Mouse (Mus musculus) cortical plate, adult 2 months (tissue): ENCODE measurements around the gene Krtap4-2. TPM values are rescaled to one million over a fixed set of nuclear protein-coding genes. Genes with fewer than 3 reads are reported as not detected.

Experiments
- H3K27ac ChIP-seq: fragments of 200-500 bp; 2 replicates; pipeline ENCODE4 v1.5.1; 2012; ENCODE audit warnings: low read length, control low read depth, inconsistent platforms; ENCODE audit not compliant: insufficient read depth
- H3K4me1 ChIP-seq: fragments of 200-500 bp; 2 replicates; pipeline ENCODE4 v1.6.1; 2011; ENCODE audit warnings: low read length; ENCODE audit not compliant: control insufficient read depth, insufficient read depth
- H3K4me3 ChIP-seq: fragments of 200-500 bp; 2 replicates; pipeline ENCODE4 v1.5.1; 2011; ENCODE audit warnings: mild to moderate bottlenecking, low read length, control low read depth; ENCODE audit not compliant: insufficient read depth
- CTCF ChIP-seq: fragments of 200-500 bp; IDR thresholded peaks from 2 replicates; pipeline ENCODE4 v1.5.1; 2011; ENCODE audit warnings: mild to moderate bottlenecking, control low read depth, low read length; ENCODE audit not compliant: insufficient read depth; ENCODE audit errors: extremely low read depth
- POLR2A ChIP-seq: fragments of 200-500 bp; IDR thresholded peaks from 2 replicates; pipeline ENCODE4 v1.6.1; 2011; ENCODE audit warnings: mild to moderate bottlenecking, low read length, control low read depth; ENCODE audit not compliant: insufficient read depth; ENCODE audit errors: extremely low read depth
- polyA plus RNA-seq: library from polyadenylated mRNA; depleted of rRNA; stranded (reverse); fragments of >200 nt; gene quantifications from 2 replicates; pipeline ENCODE4 v1.2.3, GENCODE M21; 2012; rRNA removed

The Krtap4-2 gene
- polyA plus RNA-seq, 1 experiment = not detected

GRCm38 (mm10) chr11:99590981-99591380, 43.9 kb downstream of the Krtap4-2 start, which contains the start of gene Krtap1-3:
Gene Krtap1-3, minus strand, starts transcription at chr11:99591339.
- TF ChIP-seq CTCF (no peak), POLR2A (no peak)
- no peaks in the 10 kb centered on the region for H3K4me1 ChIP-seq
- no peak within 1 kb of the TSS for H3K27ac ChIP-seq
- no peak within 1 kb of the TSS for H3K4me3 ChIP-seq

GRCm38 (mm10) chr11:99585096-99585495, 49.8 kb downstream of the Krtap4-2 start:
- no peak overlapping the region for H3K27ac ChIP-seq
- no peak for TF ChIP-seq CTCF
- TF ChIP-seq POLR2A = no peak
- H3K4me1 ChIP-seq = no peaks in the 10 kb centered on the region
- no peak overlapping the region for H3K4me3 ChIP-seq

Other genes starting within 250 kb of the Krtap4-2 start
- gene Krt10, start 245.7 kb downstream of the Krtap4-2 start, polyA plus RNA-seq = 10.5 and 12.9 TPM in 2 replicates
- 16.4 and 16.9 TPM in 2 replicates for gene Krt12, start 212.8 kb downstream of the Krtap4-2 start, polyA plus RNA-seq
- 0.06 and 0.13 TPM in 2 replicates for gene Krt20, start 196.9 kb downstream of the Krtap4-2 start, polyA plus RNA-seq
- gene Krt23, start 141.9 kb downstream of the Krtap4-2 start, polyA plus RNA-seq = not detected in 2 replicates
- not detected in 2 replicates for gene Krt39, start 113.7 kb downstream of the Krtap4-2 start, polyA plus RNA-seq
- gene Krt40, start 91.9 kb downstream of the Krtap4-2 start, polyA plus RNA-seq = not detected in 2 replicates
- gene Krtap3-3, start 84.2 kb downstream of the Krtap4-2 start, polyA plus RNA-seq = not detected in 2 replicates
- not detected in 2 replicates for gene Krtap3-2, start 78.2 kb downstream of the Krtap4-2 start, polyA plus RNA-seq
- not detected in 2 replicates for gene Gm11939, start 75.6 kb downstream of the Krtap4-2 start, polyA plus RNA-seq
- not detected in 2 replicates for gene Krtap3-1, start 68.5 kb downstream of the Krtap4-2 start, polyA plus RNA-seq
- not detected in 2 replicates for gene Krtap1-5, start 54.1 kb downstream of the Krtap4-2 start, polyA plus RNA-seq
- gene Krtap1-4, start 51.4 kb downstream of the Krtap4-2 start, polyA plus RNA-seq = not detected in 2 replicates
- gene Krtap1-3, start 43.7 kb downstream of the Krtap4-2 start, polyA plus RNA-seq = not detected in 2 replicates
- not detected in 2 replicates for gene Krtap9-3, start 37.0 kb downstream of the Krtap4-2 start, polyA plus RNA-seq
- gene Gm11938, start 31.8 kb downstream of the Krtap4-2 start, polyA plus RNA-seq = not detected in 2 replicates
- not detected in 2 replicates for gene Gm11937, start 24.9 kb downstream of the Krtap4-2 start, polyA plus RNA-seq
- not detected in 2 replicates for gene Krtap2-4, start 20.2 kb downstream of the Krtap4-2 start, polyA plus RNA-seq
- not detected in 2 replicates for gene Gm11562, start 14.6 kb downstream of the Krtap4-2 start, polyA plus RNA-seq
- not detected in 2 replicates for gene Krtap4-1, start 6.8 kb downstream of the Krtap4-2 start, polyA plus RNA-seq
- gene Krtap4-7, start 9.0 kb upstream of the Krtap4-2 start, polyA plus RNA-seq = not detected in 2 replicates
- gene Gm11555, start 15.2 kb upstream of the Krtap4-2 start, polyA plus RNA-seq = not detected in 2 replicates
- not detected in 2 replicates for gene Gm11563, start 23.9 kb upstream of the Krtap4-2 start, polyA plus RNA-seq
- gene Krtap4-6, start 30.9 kb upstream of the Krtap4-2 start, polyA plus RNA-seq = not detected in 2 replicates
- not detected in 2 replicates for gene Gm14190, start 55.7 kb upstream of the Krtap4-2 start, polyA plus RNA-seq
- not detected in 2 replicates for gene Gm14180, start 99.2 kb upstream of the Krtap4-2 start, polyA plus RNA-seq
- not detected in 2 replicates for gene Gm11595, start 137.8 kb upstream of the Krtap4-2 start, polyA plus RNA-seq
- gene Krtap4-8, start 145.6 kb upstream of the Krtap4-2 start, polyA plus RNA-seq = not detected in 2 replicates
- gene Krtap4-9, start 150.1 kb upstream of the Krtap4-2 start, polyA plus RNA-seq = not detected in 2 replicates
- not detected in 2 replicates for gene Gm11596, start 158.4 kb upstream of the Krtap4-2 start, polyA plus RNA-seq
- not detected in 2 replicates for gene Gm11569, start 163.8 kb upstream of the Krtap4-2 start, polyA plus RNA-seq
- gene Gm11554, start 169.4 kb upstream of the Krtap4-2 start, polyA plus RNA-seq = not detected in 2 replicates
- not detected in 2 replicates for gene Krtap4-13, start 174.8 kb upstream of the Krtap4-2 start, polyA plus RNA-seq
- gene Gm11564, start 180.6 kb upstream of the Krtap4-2 start, polyA plus RNA-seq = not detected in 2 replicates
- gene 2300003K06Rik, start 203.0 kb upstream of the Krtap4-2 start, polyA plus RNA-seq = not detected in 2 replicates
- gene Krtap4-16, start 216.5 kb upstream of the Krtap4-2 start, polyA plus RNA-seq = not detected in 2 replicates
- gene Gm11568, start 222.8 kb upstream of the Krtap4-2 start, polyA plus RNA-seq = not detected in 2 replicates
- gene Gm11559, start 229.4 kb upstream of the Krtap4-2 start, polyA plus RNA-seq = not detected in 2 replicates
- not detected in 2 replicates for gene Krtap9-1, start 238.3 kb upstream of the Krtap4-2 start, polyA plus RNA-seq
- not detected in 2 replicates for gene Gm11567, start 244.1 kb upstream of the Krtap4-2 start, polyA plus RNA-seq